Mouse (Mus musculus): ENCODE results near the gene Vps54. TPM values are rescaled to one million over a fixed set of nuclear protein-coding genes. Genes with fewer than 3 reads are reported as not detected.

Vps54 gene
- polyA plus RNA-seq, 1 experiment from 2014 or later = 7.0 TPM

- 92% methylated on average over 5 of the region's 5 CpGs for WGBS
- Histone ChIP-seq H3K9me3 (no peaks in the 10 kb centered on the region), H3K9ac (no peak overlapping the region), H3K4me3 (no peak overlapping the region), H3K36me3 (peaks cover 72% of the 10 kb centered on the region), H3K27ac (replicated peaks) (no peak overlapping the region), H3K27me3 (replicated peaks) (no peaks in the 10 kb centered on the region), H3K4me1 (no peaks in the 10 kb centered on the region), H3K4me2 (no peak overlapping the region)
- ATAC-seq (ENCODE audit: extremely low read depth, insufficient number of reproducible peaks, low FRiP score, low TSS enrichment) = no peak
These were observed 104.4 kb downstream of the Vps54 start for GRCm38 (mm10) chr11:21343490-21343889.

- Histone ChIP-seq H3K4me1 (peaks cover 4% of the 10 kb centered on the region; the same call in 1 of the 2 replicates), H3K36me3 (peaks cover 73% of the 10 kb centered on the region), H3K4me2 (no peak overlapping the region), H3K4me3 (no peak overlapping the region), H3K9me3 (no peaks in the 10 kb centered on the region), H3K9ac (no peak overlapping the region), H3K27me3 (replicated peaks) (no peaks in the 10 kb centered on the region), H3K27ac (replicated peaks) (no peak overlapping the region)
- WGBS = 81% methylated on average over 3 of the region's 3 CpGs
- no peak for ATAC-seq (ENCODE audit: extremely low read depth, insufficient number of reproducible peaks, low FRiP score, low TSS enrichment)
These were observed 106.9 kb downstream of the Vps54 start for GRCm38 (mm10) chr11:21346020-21346419.

- H3K4me1 ChIP-seq = peaks cover 9% of the 10 kb centered on the region
- H3K36me3 ChIP-seq = peaks cover 75% of the 10 kb centered on the region
- no peak overlapping the region for H3K27ac ChIP-seq (replicated peaks)
- H3K4me2 ChIP-seq = no peak overlapping the region
- 86% methylated on average over 2 of the region's 2 CpGs for WGBS
- H3K4me3 ChIP-seq = no peak overlapping the region
- H3K9me3 ChIP-seq = no peaks in the 10 kb centered on the region
- no peak overlapping the region for H3K9ac ChIP-seq
- ATAC-seq (ENCODE audit: extremely low read depth, insufficient number of reproducible peaks, low FRiP score, low TSS enrichment) = no peak
- H3K27me3 ChIP-seq (replicated peaks) = no peaks in the 10 kb centered on the region
These were observed 109.8 kb downstream of the Vps54 start for GRCm38 (mm10) chr11:21348890-21349289.

- Histone ChIP-seq H3K9me3 (no peaks in the 10 kb centered on the region), H3K4me1 (peaks cover 9% of the 10 kb centered on the region), H3K4me3 (no peak overlapping the region), H3K36me3 (peaks cover 68% of the 10 kb centered on the region), H3K9ac (no peak overlapping the region), H3K4me2 (no peak overlapping the region), H3K27me3 (replicated peaks) (no peaks in the 10 kb centered on the region), H3K27ac (replicated peaks) (no peak overlapping the region)
- WGBS = 71% methylated on average over 7 of the region's 7 CpGs
- ATAC-seq (ENCODE audit: extremely low read depth, insufficient number of reproducible peaks, low FRiP score, low TSS enrichment) = no peak
These were observed 112.2 kb downstream of the Vps54 start for GRCm38 (mm10) chr11:21351296-21351695.

DNA sequence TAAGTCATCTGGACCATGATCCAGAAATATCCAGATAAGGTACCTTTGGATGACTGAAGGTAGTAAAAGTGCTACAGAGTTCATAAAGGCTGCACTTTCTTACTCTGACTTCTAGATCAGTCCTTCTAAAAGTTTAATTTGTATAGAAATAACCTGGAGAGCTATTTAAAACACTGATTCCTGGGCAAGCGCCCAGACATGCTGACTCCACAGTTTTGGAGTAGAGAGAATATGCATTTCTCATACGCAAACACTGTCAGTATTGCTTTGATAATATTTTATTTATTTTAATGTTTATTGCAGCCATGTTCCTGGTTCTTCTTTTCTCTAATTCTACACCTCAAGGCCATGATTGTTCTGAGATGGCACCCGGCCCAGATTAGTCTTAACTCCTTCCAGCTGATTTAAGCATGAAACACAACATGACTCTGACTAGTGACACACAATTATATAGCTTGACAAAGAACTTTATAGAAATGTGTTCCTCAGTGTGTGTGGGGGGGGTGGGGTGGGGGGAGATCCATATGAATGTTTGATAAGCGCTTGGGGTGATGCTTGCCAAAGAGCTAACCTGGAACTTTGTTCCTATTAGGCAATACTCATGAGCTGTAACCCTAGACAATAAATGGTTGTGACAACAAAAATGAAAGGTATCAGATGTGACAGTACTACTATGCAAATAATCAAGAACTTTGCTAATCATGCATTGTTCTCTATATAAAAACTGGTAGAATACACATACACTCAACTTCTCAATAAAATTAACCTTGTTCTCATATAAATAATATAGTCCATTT is 124.3 kb downstream of the Vps54 start:
- 88% methylated on average over 4 of the region's 4 CpGs for WGBS
- Histone ChIP-seq H3K27me3 (replicated peaks) (no peaks in the 10 kb centered on the region), H3K27ac (replicated peaks) (no peak overlapping the region), H3K4me2 (no peak overlapping the region), H3K36me3 (0 out of 2 replicates have a peak, but pooled peaks cover 3% of the 10 kb centered on the region), H3K9me3 (no peaks in the 10 kb centered on the region), H3K4me1 (peaks cover 31% of the 10 kb centered on the region), H3K9ac (no peak overlapping the region), H3K4me3 (no peak overlapping the region)
- ATAC-seq (ENCODE audit: extremely low read depth, insufficient number of reproducible peaks, low FRiP score, low TSS enrichment) = no peak

DNA sequence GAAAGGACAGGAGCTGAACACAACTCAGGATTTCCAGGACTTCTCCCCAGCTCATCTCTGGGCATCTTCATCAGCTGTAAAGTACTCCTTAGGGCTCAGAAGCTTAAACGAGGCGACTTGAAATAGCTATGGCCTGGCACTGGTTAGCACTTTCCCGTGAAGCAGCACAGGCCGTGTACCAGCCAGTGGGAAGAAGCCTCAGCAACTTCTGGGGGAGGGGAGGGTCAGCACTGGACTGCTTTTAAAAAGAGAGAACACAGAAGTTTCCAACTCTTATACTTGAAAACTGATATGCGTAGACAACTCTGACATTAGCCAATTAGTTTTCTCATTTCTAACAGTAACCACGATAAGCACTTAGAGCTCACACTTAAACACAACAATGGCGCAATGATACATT is 129.4 kb downstream of the Vps54 start:
- ATAC-seq (ENCODE audit: extremely low read depth, insufficient number of reproducible peaks, low FRiP score, low TSS enrichment) = no peak

GRCm38 (mm10) chr11:21369248-21370016 is 130.4 kb downstream of the Vps54 start:
- 0 out of 2 replicates have a peak, but pooled peaks cover 3% of the 10 kb centered on the region for H3K36me3 ChIP-seq
- H3K9ac ChIP-seq = peak overlapping the region; percentile 82
- ATAC-seq (ENCODE audit: extremely low read depth, insufficient number of reproducible peaks, low FRiP score, low TSS enrichment) = no peak

More for the DNA sequence above, 129.4 kb downstream of the Vps54 start:
- Histone ChIP-seq H3K36me3 (0 out of 2 replicates have a peak, but pooled peaks cover 3% of the 10 kb centered on the region), H3K9ac (peak overlapping the region; percentile 82), H3K4me2 (peak overlapping the region; percentile 79), H3K27me3 (replicated peaks) (no peaks in the 10 kb centered on the region), H3K4me3 (peak overlapping the region; percentile 73), H3K27ac (replicated peaks) (peak overlapping the region; percentile 98), H3K4me1 (peaks cover 34% of the 10 kb centered on the region), H3K9me3 (no peaks in the 10 kb centered on the region)
- 22% methylated on average over 7 of the region's 7 CpGs for WGBS

DNA sequence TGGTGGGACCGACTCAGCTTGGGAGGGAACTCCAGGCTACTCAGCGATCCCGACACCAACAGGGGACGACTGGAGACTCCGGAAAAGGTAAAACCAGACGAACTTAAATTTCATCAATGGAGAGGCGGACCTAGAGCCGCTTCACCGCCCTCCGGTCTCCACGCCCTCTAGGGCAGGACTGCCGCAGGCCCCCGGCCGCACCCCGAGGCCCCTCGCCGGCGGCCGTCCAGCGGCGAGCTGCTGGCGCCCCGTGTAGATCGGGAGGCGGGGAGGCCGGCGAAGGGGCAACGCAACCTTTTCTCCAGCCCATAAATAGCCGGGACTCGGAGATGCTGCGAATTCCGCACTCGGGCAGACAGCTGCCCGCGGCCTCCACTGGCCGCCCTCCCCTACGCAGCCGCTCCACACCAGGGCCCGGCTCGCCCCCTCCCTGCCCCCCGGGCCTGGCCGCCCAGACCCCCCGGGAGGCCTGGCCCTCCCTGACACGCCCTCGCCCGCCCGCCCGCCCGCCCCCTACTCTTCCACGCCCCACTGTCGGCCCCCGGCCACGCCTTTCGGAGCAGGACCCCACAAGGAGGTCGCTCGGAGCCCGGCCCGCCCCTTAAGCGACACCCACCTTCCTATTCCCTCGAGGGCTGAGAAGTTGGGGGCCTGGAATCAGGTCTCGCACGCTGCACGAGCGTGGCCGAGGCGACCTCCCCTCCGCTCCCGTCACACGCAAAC is 131.5 kb downstream of the Vps54 start:
- Histone ChIP-seq H3K4me1 (peaks cover 31% of the 10 kb centered on the region), H3K9me3 (no peaks in the 10 kb centered on the region), H3K9ac (peak overlapping the region; percentile 82), H3K4me2 (peak overlapping the region; percentile 79), H3K4me3 (peak overlapping the region; percentile 73), H3K36me3 (0 out of 2 replicates have a peak, but pooled peaks cover 3% of the 10 kb centered on the region), H3K27me3 (replicated peaks) (no peaks in the 10 kb centered on the region), H3K27ac (replicated peaks) (peak overlapping the region; percentile 98)
- ATAC-seq (ENCODE audit: extremely low read depth, insufficient number of reproducible peaks, low FRiP score, low TSS enrichment) = peak; percentile 91
- under 1% methylated on average over 56 of the region's 69 CpGs for WGBS

More at GRCm38 (mm10) chr11:21369248-21370016, 130.4 kb downstream of the Vps54 start:
- Histone ChIP-seq H3K4me3 (peak overlapping the region; percentile 73), H3K9me3 (no peaks in the 10 kb centered on the region), H3K4me1 (peaks cover 31% of the 10 kb centered on the region), H3K4me2 (peak overlapping the region; percentile 79), H3K27ac (replicated peaks) (peak overlapping the region; percentile 98), H3K27me3 (replicated peaks) (no peaks in the 10 kb centered on the region)
- WGBS = 7% methylated on average over 9 of the region's 9 CpGs

MicroRNA genes within 50 kb of the gene (microRNA counts, 519-probe panel; counts per million panel counts)
- microRNA mmu-miR-1933-3p (209 counts per million, percentile 61 among the panel's probes with 10 or more counts), microRNA mmu-miR-1933-5p (209 counts per million, percentile 61 among the panel's probes with 10 or more counts)

Small RNA genes lying within 50 kb of the gene (microRNA-seq; reads per million reads assigned to microRNA genes)
- gene Mir1933 = 1.2 reads per million

Other genes with a start within 250 kb of the Vps54 start
- gene Peli1, start 148.0 kb upstream of the Vps54 start, polyA plus RNA-seq (2015; fragmentation: Nextera tagmentation; extraction: Ambion mirVana) = 21.1 and 21.6 TPM in 2 replicates
- gene Ugp2, start 131.9 kb downstream of the Vps54 start, polyA plus RNA-seq (2015; fragmentation: Nextera tagmentation; extraction: Ambion mirVana) = 168 and 181 TPM in 2 replicates